Mouse (Mus musculus) hindlimb bud, embryonic 11.5 days (tissue): Measurements from ENCODE around the gene Sf3a3.

Experiments used
- DNase-seq: peaks from one replicate; pipeline ENCODE4 v3.0.0-alpha.2; 2012; ENCODE audit warnings: low read depth, low spot score; ENCODE audit errors: extremely low spot score

The Sf3a3 gene

GRCm38 (mm10) chr4:124714545-124715481 lies at the start of gene Sf3a3:
Sf3a3 (plus strand) TSS chr4:124714776.
- DNase-seq: no peak

- no peak for DNase-seq
Measured at GRCm38 (mm10) chr4:124667476-124668033, 47.0 kb upstream of the Sf3a3 start.

GRCm38 (mm10) chr4:124668078-124668477 lies 46.5 kb upstream of the Sf3a3 start:
- no peak for DNase-seq

GRCm38 (mm10) chr4:124670232-124670631 lies 44.3 kb upstream of the Sf3a3 start:
- DNase-seq: no peak

GRCm38 (mm10) chr4:124671583-124671982 lies 43.0 kb upstream of the Sf3a3 start:
- no peak for DNase-seq

- DNase-seq: no peak
Measured at GRCm38 (mm10) chr4:124672347-124673320, 41.9 kb upstream of the Sf3a3 start.

- no peak for DNase-seq
Measured at GRCm38 (mm10) chr4:124674334-124675032, 40.1 kb upstream of the Sf3a3 start.

- DNase-seq: peak; percentile 64
Measured at GRCm38 (mm10) chr4:124675037-124675436, 39.5 kb upstream of the Sf3a3 start.

- no peak for DNase-seq
Measured at GRCm38 (mm10) chr4:124675958-124676357, 38.6 kb upstream of the Sf3a3 start.

- no peak for DNase-seq
Measured at GRCm38 (mm10) chr4:124682270-124682669, 32.3 kb upstream of the Sf3a3 start.

GRCm38 (mm10) chr4:124683474-124683873 lies 31.1 kb upstream of the Sf3a3 start:
- no peak for DNase-seq

- no peak for DNase-seq
Measured at GRCm38 (mm10) chr4:124685004-124685403, 29.6 kb upstream of the Sf3a3 start.

GRCm38 (mm10) chr4:124685453-124685852 lies 29.1 kb upstream of the Sf3a3 start:
- no peak for DNase-seq

- no peak for DNase-seq
Measured at GRCm38 (mm10) chr4:124685897-124686402, 28.6 kb upstream of the Sf3a3 start.

GRCm38 (mm10) chr4:124691455-124691854 lies 23.1 kb upstream of the Sf3a3 start:
- DNase-seq: no peak

GRCm38 (mm10) chr4:124692416-124692861 lies 22.1 kb upstream of the Sf3a3 start:
- no peak for DNase-seq

GRCm38 (mm10) chr4:124693135-124693894 lies 21.3 kb upstream of the Sf3a3 start, which contains the start of gene Utp11:
Utp11 (minus strand) TSS chr4:124693600.
- no peak for DNase-seq

- no peak for DNase-seq
Measured at GRCm38 (mm10) chr4:124694572-124694971, 20.0 kb upstream of the Sf3a3 start.

GRCm38 (mm10) chr4:124695786-124696516 lies 18.6 kb upstream of the Sf3a3 start:
- DNase-seq: no peak
